Mouse (Mus musculus): ENCODE results near the gene Rapgef6.

Rapgef6 gene

DNA sequence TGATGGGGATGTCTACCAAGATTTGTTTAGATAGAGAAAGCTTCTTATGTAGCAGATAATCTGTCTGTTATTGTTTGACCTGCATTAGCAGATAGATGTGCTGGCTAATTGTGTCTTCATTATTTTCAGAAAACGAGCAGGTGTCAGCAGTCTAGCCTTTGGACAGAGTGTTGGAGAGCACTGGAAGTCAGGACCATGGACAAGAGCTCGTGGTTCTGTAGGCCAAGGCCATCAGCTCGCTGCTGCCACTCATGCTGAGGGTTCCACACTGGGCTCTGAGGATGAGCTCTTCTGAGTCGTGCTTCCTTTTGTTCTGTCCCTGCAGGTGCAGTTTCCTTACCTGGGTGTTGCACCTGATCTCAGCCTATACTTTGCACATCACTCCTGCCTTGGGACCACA, 173.3 kb downstream of the Rapgef6 start:
- no peak for DNase-seq

DNA sequence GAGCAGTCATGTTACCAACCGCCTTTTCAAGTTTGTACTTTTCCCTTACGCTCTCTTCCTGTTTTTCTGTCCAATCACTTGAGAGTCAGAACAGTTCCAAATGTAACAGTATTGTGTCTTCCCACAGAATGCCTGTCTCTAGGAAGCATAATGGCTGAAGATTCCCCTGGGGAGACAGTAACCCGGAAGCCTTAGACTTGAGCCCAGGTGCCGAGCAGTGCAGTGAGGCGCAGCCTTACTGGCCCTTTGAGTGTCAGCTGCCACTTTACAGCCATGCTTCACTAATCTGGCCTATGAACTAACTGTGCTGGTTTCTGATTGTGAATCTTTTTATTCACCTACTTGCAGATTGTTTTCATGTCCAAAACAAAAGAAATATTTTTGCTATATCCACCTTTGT, 175.0 kb downstream of the Rapgef6 start:
- DNase-seq, result no peak

DNA sequence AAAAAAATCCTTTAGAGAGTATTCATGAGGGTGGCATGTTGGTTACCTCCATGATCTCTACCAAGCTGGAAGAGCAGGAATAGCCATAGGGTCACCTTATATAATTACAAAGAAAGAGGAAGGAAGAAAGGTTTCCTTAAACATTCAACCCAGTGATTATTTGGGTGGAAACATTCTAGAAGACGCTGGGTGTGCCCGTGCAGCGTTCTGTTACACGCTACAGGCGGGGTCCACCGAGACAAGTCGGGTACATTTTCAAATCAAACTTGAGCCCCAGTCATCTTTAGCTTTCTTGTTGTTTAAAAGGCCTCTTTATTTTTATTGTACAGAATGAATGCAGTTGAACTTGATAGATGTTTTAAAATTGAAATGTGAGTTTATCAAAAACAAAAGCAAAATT, 176.0 kb downstream of the Rapgef6 start:
- DNase-seq, result no peak

DNA sequence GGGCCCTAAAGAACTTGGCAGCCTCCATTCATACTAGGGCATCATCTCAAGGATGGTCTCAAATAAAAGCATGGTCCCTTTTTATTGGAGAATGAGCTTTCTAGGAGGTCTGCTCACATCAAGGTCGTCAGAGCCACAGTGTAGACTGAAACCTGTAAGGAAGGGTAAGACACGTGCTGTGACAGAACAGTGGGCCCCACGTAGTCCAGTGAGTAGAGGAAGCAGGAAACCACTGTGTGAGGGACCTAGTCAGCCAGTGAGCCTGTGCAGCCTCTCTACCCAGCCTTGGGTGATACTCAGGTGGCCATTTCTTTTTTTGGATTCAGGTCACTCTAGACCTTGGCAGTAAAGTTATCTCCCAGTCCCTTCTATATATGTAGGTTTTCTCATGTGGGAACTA, 177.3 kb downstream of the Rapgef6 start:
- DNase-seq, result no peak

DNA sequence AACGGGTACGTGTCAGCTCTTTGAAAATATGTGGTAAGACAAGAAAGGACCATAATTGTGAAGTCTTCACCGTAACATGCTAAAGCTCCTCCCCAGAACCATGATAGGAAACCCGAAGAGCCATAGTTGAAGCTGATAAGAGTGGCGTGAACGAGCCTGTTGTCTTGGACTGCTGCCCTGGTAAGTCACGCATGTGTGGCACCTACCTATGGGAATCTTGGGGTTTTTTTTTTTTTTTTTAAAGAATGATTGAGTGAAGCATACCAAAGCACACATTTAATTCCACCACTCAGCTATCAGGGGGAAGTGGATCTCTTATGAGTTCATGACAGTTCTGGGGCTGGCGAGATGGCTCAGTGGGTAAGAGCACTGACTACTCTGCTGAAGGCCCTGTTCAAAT, 179.2 kb downstream of the Rapgef6 start:
- no peak for DNase-seq

DNA sequence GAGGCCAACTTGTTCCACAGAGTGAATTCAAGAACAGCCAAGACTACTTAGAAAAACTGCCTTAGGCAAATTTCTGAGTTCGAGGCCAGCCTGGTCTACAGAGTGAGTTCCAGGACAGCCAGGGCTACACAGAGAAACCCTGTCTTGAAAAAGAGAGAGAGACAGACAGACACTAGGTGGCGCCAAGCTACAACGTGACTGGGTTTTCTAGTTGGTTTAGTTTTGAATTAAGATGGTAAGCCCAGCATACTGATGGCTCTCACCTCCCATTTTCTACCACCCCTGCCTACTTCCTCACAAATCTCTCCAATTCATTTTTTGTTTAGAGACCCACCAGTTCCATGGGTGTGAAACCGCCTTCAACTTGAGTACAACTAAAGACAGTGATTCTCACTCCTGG, 180.7 kb downstream of the Rapgef6 start:
- DNase-seq, result peak; percentile 60

DNA sequence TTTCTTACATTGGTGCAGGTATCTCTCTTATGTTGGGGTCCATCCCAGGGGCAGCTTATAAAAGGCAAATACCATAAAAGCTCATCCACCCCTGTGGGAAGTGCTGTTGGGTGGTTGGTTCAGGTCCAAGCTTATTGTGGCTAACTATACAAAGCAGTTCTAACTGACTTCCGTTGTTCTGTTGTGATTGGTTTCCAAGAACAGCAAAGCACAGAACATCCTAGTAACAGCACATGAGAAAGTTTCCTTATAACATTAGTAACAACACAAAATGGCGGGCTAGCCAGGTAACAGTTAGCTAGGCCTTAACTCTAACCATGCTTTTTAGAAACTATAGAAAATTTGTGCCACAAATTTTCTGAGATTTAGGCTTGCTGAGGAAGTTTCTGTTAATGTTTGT, 185.5 kb downstream of the Rapgef6 start:
- DNase-seq, result no peak

DNA sequence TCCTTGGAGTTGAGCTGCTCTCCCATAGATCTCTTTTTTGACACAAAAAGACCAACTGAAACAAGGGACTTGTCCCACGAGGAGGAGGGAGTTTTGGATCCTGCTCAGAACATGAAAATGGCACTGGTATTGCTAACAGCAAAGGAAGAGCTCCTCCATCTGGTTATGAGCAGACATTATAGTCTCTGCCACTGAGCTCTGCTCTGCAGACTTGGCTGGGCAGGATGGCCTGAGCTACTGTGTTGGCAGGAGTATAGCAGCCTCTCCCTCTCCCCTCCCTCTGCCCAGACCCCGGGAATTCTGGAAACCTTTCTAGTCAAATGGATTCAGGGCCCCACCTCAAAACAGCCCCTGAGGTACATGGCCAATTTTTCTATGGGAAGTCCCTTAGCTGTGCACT, 187.0 kb downstream of the Rapgef6 start:
- DNase-seq, result no peak

DNA sequence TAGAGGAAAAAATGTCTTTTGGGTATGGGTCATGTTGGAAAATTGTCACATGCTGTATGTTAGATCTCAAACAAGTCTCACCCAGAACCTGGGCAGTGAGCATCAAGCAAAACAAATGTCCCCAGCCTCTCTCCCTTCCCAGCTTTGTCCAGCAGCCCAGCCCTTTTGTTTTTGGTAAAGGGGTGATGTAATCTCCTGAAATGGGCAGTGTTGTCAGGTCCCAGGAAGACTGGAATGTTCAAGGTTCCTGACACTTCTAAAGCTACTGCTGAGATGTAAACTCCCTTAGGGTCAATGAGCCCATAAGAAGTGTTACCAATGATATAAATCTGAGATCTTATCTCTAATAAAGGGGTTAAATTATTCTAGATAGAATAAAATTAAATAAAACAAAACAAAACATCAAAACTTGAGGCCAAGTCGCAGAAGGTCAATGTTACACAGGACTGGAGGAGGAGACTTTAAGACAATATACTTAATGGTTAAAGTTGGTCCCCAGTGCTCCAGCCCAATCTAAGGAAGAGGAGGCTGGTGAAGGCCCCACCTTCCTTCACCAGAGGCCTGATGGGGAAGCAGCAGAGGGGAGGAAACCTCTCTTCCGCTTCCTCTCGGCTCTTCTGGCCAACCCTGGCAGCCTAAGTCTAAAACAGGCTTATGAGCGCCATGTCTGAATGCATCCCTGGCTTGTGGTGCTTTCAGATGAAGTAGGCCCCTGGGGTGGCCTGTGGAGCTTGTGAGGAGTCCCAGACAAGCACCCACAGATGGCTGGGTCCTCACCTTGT, 188.1 kb downstream of the Rapgef6 start:
- no peak for DNase-seq

DNA sequence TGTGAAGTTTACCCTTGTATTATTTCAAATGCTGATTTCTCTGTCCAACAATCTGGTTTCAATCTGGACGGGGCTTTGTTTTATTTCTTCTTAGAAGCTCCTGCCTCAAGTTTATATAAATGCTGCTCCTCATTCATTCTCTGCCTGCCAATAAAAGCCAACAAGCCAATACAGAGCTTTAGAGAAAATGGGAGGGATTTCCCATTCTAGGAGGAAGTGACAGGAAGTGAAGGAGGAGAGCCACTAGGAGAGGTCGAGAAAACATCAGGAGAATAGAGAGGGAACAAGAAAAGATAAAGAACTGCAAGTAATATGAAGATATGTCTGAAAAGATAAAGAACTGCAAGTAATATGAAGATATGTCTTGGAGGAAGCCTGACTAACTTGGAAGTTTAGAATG, 190.2 kb downstream of the Rapgef6 start:
- no peak for DNase-seq

DNA sequence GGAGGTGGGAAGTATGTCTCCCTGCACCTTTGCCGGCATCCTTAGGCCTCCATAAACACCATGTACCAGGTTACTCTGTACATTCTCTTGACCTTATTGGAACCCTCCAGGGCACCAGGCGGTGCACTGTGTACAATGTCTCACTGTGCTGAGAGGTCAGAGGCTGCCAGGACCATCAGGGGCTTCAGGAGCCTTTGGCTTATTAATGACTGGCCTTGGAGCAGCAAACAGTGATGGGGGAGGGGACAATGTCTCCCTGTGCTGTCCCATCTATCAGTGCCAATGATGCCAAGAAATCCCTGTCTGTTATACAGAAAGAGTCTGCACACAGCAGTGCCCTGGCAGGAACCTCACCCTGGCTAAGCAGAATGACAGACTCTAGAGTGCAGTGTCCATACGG, 195.2 kb downstream of the Rapgef6 start:
- no peak for DNase-seq

DNA sequence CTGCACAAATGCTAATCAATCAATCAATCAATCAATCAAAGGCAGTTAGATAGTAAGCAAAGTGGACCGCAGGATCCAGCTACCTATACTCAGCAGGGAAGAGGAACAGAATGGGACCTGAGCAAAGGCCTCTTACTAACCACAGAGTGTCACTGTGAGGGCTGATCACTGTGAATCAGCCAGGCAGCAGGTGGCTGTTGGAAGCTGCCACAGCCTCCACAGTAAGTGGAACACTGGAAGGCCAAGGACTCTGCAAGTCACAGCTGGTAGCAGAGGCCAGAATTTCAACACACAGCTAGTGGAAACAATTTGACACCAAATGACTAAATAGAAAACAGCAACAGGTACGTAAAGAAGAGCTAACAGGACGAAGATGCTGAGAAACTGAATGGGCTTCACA, 196.0 kb downstream of the Rapgef6 start:
- no peak for DNase-seq

DNA sequence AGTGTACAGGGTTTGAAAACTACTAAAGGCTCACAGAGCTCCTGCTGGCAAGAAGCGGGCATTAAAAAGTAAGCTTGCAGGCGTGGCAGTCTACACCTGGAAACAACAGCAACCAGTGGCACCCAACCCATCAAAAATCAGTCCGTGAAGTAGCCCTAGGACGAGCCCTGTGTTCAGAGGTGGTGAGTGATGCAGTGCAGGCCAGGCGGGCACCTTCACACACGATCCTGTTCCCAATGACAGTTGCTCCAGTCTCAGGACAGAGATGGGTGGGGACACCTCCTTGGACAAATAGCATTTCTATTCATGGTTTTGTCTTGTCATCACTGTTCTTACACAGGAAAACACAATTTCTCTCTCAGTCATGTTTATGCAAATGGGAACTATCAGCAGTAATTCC, 199.4 kb downstream of the Rapgef6 start:
- DNase-seq, result no peak

DNA sequence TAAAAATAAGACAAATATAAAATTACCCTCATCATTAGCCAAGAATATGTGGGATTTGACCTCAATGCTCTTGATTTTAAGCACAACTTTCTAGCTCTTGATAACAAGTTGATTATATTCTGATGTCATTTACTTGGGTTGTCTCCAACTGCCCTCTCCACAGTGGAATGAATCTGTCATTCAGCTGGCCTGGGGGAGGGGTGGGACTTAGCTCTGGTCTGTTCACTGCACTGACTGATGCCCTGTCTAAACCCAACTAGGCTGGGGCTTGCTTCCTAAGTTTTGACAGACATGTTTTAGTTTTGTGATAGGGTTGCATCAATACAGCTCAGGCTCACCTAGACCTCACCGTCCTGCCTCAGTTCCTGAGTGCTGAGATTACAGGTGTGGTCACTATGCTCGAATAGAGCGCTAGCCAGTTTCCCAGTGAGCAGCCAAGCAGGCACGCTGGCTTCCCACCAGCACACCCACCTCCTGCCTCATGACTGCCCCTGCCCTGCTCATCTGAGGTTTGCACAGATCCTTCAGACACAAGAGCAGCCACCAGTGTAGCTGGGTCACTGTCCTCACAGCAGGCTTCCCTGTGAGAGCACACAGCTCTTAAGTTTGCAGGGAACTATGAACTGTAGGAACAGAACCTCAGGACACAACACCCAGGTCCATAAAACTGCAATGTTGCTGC, 201.8 kb downstream of the Rapgef6 start:
- DNase-seq, result no peak

DNA sequence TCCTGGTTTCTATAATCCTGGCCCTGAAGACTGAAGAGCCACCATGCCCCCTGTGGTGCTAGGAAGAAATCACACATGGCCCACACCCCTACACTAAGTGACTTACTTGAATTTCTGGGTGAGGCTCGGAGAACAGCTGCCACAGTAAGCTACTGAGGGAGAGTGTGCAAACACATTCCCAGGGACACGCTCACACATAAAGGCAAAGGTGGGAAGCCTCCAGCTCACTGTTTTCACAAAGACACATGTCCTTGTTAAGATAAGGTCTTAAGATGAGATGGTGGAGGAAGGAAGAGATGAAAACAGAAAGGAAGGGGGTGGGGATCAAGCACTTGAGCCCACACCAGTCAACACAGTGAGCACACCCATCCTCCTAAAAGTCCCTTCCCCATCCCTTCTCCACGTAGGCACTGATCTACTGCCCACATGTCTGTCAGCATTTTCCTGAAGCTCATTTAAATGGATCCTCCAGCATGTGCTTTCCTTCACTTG, 204.0 kb downstream of the Rapgef6 start:
- DNase-seq, result peak; percentile 29

DNA sequence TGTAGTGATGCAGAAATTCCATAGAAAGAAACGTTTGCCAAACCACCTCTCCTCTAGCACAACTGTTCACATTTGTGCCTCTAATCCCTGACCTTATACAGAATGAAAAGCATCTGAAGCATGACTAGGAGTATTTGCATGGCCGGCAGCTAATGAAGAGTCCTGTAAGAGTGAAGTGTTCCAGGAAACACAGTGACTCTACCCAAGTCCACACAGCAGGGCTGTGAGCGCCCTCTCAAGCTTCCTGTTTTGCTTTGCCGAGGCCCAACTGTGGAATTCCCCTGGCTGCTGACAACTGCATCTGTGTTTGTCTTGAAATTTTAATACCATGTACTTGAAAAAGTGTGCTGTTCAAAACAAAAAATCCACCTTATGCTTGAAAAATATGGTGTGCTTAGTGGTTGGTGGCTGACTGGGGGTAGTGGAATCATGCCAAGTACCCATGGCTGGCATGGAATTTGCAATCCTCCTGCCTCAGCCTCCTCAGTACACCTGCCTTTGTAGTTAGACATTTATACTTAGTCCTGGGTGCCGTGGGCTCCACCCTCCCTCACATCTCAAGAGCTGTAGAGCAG, 204.8 kb downstream of the Rapgef6 start:
- DNase-seq, result no peak

DNA sequence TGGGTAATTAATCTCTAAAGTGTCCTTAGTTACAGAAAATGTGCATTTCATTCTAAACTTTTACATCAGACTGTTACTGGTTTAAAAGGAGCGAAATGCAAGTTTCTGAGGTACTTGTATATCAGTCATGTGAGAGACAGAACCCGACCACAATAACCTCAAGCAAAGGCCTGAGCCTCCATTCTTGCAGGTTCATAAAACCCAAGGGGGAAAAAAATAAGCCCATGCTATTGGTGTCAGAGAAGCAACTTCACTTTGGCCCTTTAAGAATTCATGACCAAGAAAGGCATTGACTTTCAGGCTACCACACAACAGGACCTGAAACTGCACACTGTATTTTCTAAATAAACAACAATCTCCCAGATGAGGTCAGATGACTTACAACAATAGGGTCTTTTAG, 205.7 kb downstream of the Rapgef6 start:
- no peak for DNase-seq

DNA sequence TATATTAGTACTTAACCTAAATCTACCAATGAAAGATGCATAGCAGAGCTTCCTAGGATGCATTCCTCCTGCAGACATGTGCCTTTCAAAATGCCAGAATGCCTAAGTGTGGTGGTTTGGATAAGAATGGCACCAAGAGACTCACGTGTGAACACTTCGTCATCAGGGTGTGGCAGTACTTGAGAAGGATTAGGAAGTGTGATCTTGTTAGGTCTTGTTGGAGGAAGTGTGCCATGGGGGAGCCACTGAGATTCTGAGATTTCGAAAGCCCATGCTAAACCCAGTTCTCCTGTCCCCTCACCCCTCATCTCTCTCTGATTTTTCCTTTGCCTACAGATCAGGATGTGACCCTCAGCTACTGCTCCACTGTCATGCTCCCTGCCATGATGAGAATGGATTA, 206.7 kb downstream of the Rapgef6 start:
- no peak for DNase-seq

DNA sequence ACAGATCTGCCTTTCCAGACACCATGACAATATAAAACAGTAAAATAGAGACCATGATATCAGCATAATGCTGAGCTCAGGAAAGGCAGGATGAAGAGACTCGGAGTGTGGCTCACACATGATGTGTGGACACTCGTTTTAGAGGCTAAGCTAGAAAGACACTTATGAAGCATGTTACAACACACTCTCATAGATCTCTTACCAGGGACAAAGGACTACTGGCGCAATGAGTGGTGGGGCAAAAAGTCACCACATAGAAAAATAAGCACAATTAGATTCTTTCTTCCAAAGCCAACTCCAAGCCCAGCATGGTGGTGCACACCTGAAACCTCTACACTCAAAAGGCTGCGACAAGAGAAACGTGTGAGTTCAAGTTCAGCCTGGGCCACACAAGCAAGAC, 208.3 kb downstream of the Rapgef6 start:
- no peak for DNase-seq

DNA sequence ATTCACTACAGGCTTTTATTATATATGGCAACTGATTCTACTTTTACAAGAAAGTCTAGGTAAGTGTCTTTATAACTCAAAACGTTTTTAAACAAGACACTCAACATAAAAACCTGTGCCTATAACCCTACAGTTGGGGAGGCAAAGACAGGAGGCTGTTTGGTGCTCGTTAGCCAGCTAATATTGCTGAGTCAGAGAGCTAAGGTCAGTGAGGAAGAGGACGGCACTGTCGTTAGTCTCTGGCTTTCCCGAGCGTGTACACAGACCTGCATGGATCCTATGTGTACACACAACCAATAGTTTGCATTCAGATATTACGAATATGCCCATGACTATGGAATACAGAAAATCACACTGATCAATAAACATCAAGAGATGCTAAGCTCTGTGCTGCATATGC, 208.7 kb downstream of the Rapgef6 start:
- DNase-seq, result no peak

DNA sequence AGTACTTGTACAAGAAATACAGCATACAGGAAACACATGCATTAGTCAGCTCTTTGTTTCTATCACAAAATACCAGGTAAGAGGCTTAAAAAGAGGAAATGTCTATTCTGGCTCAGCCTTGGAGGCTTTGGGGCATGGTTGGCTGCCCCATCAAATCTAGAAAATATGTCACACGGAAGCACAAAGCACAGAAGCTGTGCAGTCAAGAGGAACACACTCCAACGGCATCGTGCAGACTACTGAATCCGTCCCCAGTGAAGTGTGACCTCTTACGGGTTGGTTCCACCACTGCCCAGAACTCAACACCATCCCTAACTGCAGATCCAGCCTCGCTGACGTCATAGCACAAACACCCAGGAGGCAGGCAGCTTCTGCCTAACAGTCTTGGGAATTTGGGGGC, 210.9 kb downstream of the Rapgef6 start:
- no peak for DNase-seq

DNA sequence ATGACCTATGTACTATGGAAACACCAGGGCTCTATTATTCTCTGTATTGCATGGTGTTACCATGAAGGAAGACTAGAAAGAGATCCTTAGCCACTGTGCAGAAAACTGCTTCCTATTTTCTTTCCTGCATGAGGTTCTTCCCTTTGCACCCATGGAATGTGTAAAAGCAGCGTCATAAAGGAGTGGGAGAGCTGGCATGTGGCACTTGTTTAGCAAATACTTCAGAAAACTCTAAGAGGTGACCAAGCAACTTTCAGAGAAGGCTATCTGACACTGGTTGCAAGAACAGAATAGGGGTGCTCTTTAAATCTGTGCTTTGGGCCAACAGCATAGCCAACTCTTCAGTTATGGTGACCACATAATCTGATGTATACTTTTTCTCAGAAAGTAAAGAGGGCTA, 212.5 kb downstream of the Rapgef6 start:
- no peak for DNase-seq

DNA sequence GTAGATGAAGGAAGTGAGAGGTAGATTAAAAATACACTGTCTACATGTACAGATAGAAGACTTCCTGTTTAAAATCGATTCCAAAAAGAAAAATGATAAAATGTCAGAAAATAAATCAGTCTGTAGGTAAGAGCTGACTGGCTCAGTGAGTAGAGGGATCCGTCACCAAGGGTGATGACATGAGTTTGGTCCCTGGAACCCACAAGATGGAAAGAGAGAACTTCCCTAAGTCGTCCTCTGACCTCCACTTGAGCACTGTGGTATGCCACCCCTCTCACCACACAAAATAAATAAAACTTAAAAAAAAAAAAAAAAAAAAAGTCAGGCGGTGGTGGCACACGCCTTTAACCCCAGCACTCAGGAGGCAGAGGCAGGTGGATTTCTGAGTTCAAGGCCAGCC, 214.3 kb downstream of the Rapgef6 start:
- no peak for DNase-seq

DNA sequence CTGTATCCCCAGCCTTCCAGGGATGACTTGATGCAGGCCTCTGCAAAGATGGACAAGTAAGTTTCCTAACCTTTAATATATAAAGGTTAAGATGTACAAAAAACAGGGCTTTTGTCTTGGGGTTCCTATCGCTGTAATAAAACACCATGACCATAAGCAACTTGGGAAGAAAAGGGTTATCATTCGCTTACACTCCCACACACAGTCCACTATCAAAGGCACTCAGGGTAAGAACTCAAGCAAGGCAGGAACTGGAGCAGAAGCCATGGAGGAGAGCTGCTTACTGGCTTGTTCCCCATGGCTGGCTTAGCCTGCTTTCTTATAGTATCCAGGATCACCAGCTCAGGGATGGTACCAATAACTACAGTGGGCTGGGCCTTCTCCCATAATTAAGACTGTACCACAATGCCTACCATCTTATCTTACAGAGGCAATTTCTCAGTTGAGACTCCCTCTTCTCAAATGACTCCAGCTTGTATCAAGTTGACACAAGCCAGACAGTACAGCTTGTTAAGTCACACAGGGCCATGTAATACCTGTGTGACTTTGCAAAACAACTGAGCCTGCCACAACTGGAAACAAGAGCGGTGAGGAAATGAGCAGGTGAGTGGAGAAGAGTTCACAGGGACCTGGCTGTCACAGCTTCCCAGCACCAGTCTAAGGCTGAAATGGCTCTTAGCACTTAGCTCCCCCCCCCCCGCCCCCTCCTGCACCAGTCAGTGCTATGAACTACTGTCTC, 216.5 kb downstream of the Rapgef6 start:
- DNase-seq, result no peak
